Mouse (Mus musculus): ENCODE data around the gene Unc5a. TPM values are rescaled to one million over a fixed set of nuclear protein-coding genes. Genes with fewer than 3 reads are reported as not detected.

Gene Unc5a
- polyA plus RNA-seq, 1 experiment from 2014 or later = 2.5 TPM

DNA sequence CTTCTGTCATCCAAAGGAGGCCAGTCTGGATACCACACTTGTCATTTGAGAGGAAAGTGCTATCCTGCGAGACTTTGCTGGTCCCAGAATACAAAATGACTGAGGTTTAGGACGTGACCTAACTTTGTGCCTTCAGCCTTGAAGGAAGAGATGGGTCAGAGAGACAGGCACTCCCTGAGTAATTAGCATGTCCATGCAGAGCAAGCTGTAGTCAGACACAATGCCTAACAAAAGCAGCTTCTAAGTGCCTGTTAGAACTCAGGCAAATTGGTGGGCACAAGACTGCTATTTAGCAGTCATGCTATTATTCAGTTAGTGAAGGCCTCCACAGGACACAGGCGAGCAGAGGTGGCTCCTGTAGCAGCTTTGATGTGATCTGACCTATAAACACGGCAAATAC, 73.0 kb downstream of the Unc5a start:
- Histone ChIP-seq H3K36me3 (ENCODE audit: control insufficient read depth, insufficient read depth, low read length) (no peaks in the 10 kb centered on the region), H3K9me3 (replicated peaks; ENCODE audit: control insufficient read depth, low read length) (no peaks in the 10 kb centered on the region), H3K9ac (ENCODE audit: low read depth, low read length) (no peak overlapping the region), H3K27me3 (ENCODE audit: control insufficient read depth, insufficient read depth, low read length) (no peaks in the 10 kb centered on the region), H3K4me3 (ENCODE audit: low read depth, low read length) (no peak overlapping the region), H3K4me2 (no peak overlapping the region), H3K27ac (ENCODE audit: low read depth, low read length) (no peak overlapping the region), H3K4me1 (ENCODE audit: control insufficient read depth, insufficient read depth, low read length) (no peaks in the 10 kb centered on the region; the same call in 1 of the 2 replicates)
- ATAC-seq (replicated peaks; ENCODE audit: insufficient number of reproducible peaks, low FRiP score, low TSS enrichment) = no peak
- WGBS (ENCODE audit: insufficient replicate concordance) = 69% methylated on average over 4 of the region's 4 CpGs

DNA sequence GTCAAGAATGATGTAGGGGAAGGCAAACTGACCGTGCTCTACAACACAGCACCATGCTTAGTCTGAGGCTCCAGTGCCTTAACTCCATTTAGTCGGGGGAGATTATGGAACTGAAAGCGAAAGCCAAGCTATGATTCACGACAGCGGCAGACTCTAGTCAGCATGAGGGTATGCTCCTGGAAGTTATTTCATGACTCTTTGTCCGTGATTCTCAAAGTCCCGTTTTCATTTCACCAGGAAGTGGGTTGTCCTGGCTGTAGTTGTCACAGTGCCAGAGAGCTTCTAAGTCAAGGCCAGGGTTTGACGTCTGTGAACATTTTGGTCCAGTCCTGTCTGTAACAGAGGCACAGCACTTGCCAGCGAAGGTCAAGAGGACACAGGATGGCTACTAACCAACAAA, 73.5 kb downstream of the Unc5a start:
- H3K4me2 ChIP-seq = no peak overlapping the region
- no peak for ATAC-seq (replicated peaks; ENCODE audit: insufficient number of reproducible peaks, low FRiP score, low TSS enrichment)
- no peaks in the 10 kb centered on the region for H3K27me3 ChIP-seq (ENCODE audit: control insufficient read depth, insufficient read depth, low read length)
- no peak overlapping the region for H3K4me3 ChIP-seq (ENCODE audit: low read depth, low read length)
- no peak overlapping the region for H3K9ac ChIP-seq (ENCODE audit: low read depth, low read length)
- no peak overlapping the region for H3K27ac ChIP-seq (ENCODE audit: low read depth, low read length)
- no peaks in the 10 kb centered on the region; the same call in 1 of the 2 replicates for H3K36me3 ChIP-seq (ENCODE audit: control insufficient read depth, insufficient read depth, low read length)
- 71% methylated on average over 9 of the region's 9 CpGs for WGBS (ENCODE audit: insufficient replicate concordance)
- H3K9me3 ChIP-seq (replicated peaks; ENCODE audit: control insufficient read depth, low read length) = no peaks in the 10 kb centered on the region
- H3K4me1 ChIP-seq (ENCODE audit: control insufficient read depth, insufficient read depth, low read length) = no peaks in the 10 kb centered on the region; the same call in 1 of the 2 replicates

DNA sequence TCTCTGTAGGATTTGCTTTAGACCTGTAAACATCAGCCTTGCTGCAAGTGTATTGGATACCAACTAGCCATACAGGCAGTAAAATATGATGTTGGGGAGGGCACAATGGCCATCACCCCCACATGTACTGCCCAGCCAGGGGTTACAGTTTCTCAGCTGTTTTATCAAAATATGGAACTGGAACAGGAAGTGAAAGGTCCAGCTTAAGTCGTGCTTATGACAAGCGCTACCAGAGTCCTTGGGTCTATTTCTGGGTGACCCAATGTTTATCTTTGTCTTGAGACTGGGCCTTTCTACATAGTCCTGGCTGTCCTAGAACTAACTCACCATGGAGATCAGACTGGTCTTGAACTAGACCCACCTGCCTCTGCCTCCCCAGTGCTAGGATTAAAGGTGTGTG, 75.0 kb downstream of the Unc5a start:
- no peak overlapping the region for H3K4me2 ChIP-seq

GRCm38 (mm10) chr13:55040016-55040415, 90.8 kb downstream of the Unc5a start:
- Histone ChIP-seq H3K9me3 (replicated peaks; ENCODE audit: control insufficient read depth, low read length) (no peaks in the 10 kb centered on the region), H3K4me3 (ENCODE audit: low read depth, low read length) (no peak overlapping the region), H3K36me3 (ENCODE audit: control insufficient read depth, insufficient read depth, low read length) (no peaks in the 10 kb centered on the region), H3K4me2 (no peak overlapping the region), H3K4me1 (ENCODE audit: control insufficient read depth, insufficient read depth, low read length) (no peaks in the 10 kb centered on the region), H3K9ac (ENCODE audit: low read depth, low read length) (no peak overlapping the region), H3K27me3 (ENCODE audit: control insufficient read depth, insufficient read depth, low read length) (no peaks in the 10 kb centered on the region), H3K27ac (ENCODE audit: low read depth, low read length) (no peak overlapping the region)
- 92% methylated on average over 2 of the region's 2 CpGs for WGBS (ENCODE audit: insufficient replicate concordance)
- ATAC-seq (replicated peaks; ENCODE audit: insufficient number of reproducible peaks, low FRiP score, low TSS enrichment) = no peak

More for the DNA sequence above, 75.0 kb downstream of the Unc5a start:
- no peaks in the 10 kb centered on the region; the same call in 1 of the 2 replicates for H3K36me3 ChIP-seq (ENCODE audit: control insufficient read depth, insufficient read depth, low read length)
- no peak overlapping the region for H3K4me3 ChIP-seq (ENCODE audit: low read depth, low read length)
- no peaks in the 10 kb centered on the region for H3K27me3 ChIP-seq (ENCODE audit: control insufficient read depth, insufficient read depth, low read length)
- ATAC-seq (replicated peaks; ENCODE audit: insufficient number of reproducible peaks, low FRiP score, low TSS enrichment) = no peak
- no peak overlapping the region for H3K9ac ChIP-seq (ENCODE audit: low read depth, low read length)
- H3K9me3 ChIP-seq (replicated peaks; ENCODE audit: control insufficient read depth, low read length) = no peaks in the 10 kb centered on the region
- no peak overlapping the region for H3K27ac ChIP-seq (ENCODE audit: low read depth, low read length)
- WGBS (ENCODE audit: insufficient replicate concordance) = 83% methylated on average over 2 of the region's 2 CpGs
- H3K4me1 ChIP-seq (ENCODE audit: control insufficient read depth, insufficient read depth, low read length) = no peaks in the 10 kb centered on the region; the same call in 1 of the 2 replicates

GRCm38 (mm10) chr13:55047706-55048105, 98.5 kb downstream of the Unc5a start:
- no peak for ATAC-seq (replicated peaks; ENCODE audit: insufficient number of reproducible peaks, low FRiP score, low TSS enrichment)
- Histone ChIP-seq H3K27me3 (ENCODE audit: control insufficient read depth, insufficient read depth, low read length) (no peaks in the 10 kb centered on the region), H3K4me1 (ENCODE audit: control insufficient read depth, insufficient read depth, low read length) (no peaks in the 10 kb centered on the region), H3K36me3 (ENCODE audit: control insufficient read depth, insufficient read depth, low read length) (peaks cover 5% of the 10 kb centered on the region), H3K9ac (ENCODE audit: low read depth, low read length) (no peak overlapping the region), H3K27ac (ENCODE audit: low read depth, low read length) (no peak overlapping the region), H3K9me3 (replicated peaks; ENCODE audit: control insufficient read depth, low read length) (no peaks in the 10 kb centered on the region), H3K4me2 (no peak overlapping the region), H3K4me3 (ENCODE audit: low read depth, low read length) (no peak overlapping the region)
- WGBS (ENCODE audit: insufficient replicate concordance) = 81% methylated on average over 3 of the region's 3 CpGs

Other genes starting within 250 kb of the Unc5a start
- gene Cdhr2, start 247.9 kb upstream of the Unc5a start, polyA plus RNA-seq (2014; fragmentation: Nextera tagmentation; extraction: Ambion mirVana) = 0.04 and 0.24 TPM in 2 replicates
- gene Gprin1, start 199.5 kb upstream of the Unc5a start, polyA plus RNA-seq (2014; fragmentation: Nextera tagmentation; extraction: Ambion mirVana) = 0.13 TPM in 2 replicates
- 0.27 and 0.59 TPM in 2 replicates for gene Sncb, start 182.8 kb upstream of the Unc5a start, polyA plus RNA-seq (2014; fragmentation: Nextera tagmentation; extraction: Ambion mirVana)
- not detected in 2 replicates for gene Eif4e1b, start 165.4 kb upstream of the Unc5a start, polyA plus RNA-seq (2014; fragmentation: Nextera tagmentation; extraction: Ambion mirVana)
- gene Tspan17, start 160.0 kb upstream of the Unc5a start, polyA plus RNA-seq (2014; fragmentation: Nextera tagmentation; extraction: Ambion mirVana) = 2.4 and 3.9 TPM in 2 replicates
- 0.16 and 0.54 TPM in 2 replicates for gene Hk3, start 72.0 kb downstream of the Unc5a start, polyA plus RNA-seq (2014; fragmentation: Nextera tagmentation; extraction: Ambion mirVana)
- 18.3 and 18.7 TPM in 2 replicates for gene Uimc1, start 150.9 kb downstream of the Unc5a start, polyA plus RNA-seq (2014; fragmentation: Nextera tagmentation; extraction: Ambion mirVana)
- gene Zfp346, start 155.9 kb downstream of the Unc5a start, polyA plus RNA-seq (2014; fragmentation: Nextera tagmentation; extraction: Ambion mirVana) = 14.7 and 17.9 TPM in 2 replicates
- not detected in 2 replicates for gene Gm17617, start 184.1 kb downstream of the Unc5a start, polyA plus RNA-seq (2014; fragmentation: Nextera tagmentation; extraction: Ambion mirVana)
- 0.56 and 0.64 TPM in 2 replicates for gene Fgfr4, start 203.2 kb downstream of the Unc5a start, polyA plus RNA-seq (2014; fragmentation: Nextera tagmentation; extraction: Ambion mirVana)